Mouse (Mus musculus): ENCODE results near the gene Ripor2. TPM values are rescaled to one million over a fixed set of nuclear protein-coding genes. Genes with fewer than 3 reads are reported as not detected.

Ripor2 gene
- polyA plus RNA-seq, 1 experiment = 1.5 TPM

DNA sequence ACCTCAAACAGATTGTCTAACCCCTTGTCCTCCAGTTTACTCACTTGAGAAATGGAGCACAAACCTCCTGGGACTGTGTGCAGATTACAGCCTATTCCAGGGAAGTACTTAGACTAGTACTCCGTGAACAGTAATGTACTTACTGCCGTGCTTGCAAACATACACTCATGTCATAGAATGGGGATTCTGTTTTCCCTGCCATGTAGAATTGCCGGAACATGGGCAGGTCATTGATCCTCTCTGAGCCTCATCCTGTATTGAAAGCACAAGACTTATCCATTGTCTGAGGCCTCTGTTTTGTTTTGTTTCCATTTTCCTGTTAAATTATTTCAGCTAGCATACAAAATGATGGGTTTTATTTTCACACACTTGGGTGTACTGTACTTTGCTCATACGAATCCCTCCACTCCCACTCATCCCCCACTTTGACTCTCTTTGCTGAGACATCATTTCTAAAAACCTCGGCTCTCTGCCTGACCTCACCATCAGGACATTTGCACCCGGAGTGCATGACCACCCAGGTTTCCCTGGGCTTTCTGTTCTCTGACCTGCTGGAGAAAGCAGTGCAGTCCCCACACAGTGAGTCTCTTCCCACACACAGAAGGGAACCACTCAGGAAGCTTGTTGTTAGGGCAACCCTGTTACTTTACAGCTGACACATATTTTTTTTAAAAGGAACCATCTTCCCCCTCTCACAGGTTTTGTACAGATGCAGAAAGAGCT lies 35.2 kb downstream of the Ripor2 start:
- no peak for DNase-seq (ENCODE audit: low spot score)

DNA sequence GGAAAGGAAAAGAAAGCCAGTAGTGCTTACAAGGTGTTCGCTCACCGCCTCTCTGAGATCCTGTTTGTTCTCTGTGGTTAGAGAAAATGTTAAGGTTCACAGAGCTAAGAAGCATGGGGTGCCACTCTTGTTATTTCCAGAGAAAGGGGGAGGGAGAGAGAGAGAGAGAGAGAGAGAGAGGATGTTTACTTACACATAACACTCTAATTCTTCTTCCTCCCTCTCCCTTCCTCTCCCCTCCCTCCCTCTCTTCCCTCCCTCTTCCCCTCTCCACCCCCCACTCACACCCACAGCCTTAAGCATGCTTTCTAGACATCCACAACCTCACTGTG lies 35.8 kb downstream of the Ripor2 start:
- no peak for DNase-seq (ENCODE audit: low spot score)

GRCm38 (mm10) chr13:24619711-24620110 lies 37.7 kb downstream of the Ripor2 start:
- DNase-seq (ENCODE audit: low spot score) = no peak

DNA sequence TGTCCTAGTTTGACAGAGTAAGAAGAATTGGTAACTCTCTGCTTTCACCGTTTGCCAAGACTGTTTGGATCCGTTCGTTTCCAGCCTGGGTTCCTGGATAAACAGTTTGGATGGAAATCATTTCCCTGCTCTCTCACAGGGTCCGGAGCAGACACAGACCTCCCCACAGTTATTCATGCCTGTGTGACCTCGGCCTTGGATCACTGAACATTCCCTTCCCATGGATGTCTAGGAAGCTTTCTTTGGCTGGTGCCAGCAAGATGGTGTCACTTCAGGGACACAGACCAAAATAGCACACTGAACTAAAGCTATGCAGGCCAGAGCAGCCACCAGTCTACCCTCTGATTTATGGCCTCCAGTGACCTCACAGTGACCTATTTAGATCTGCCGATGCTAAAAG lies 38.5 kb downstream of the Ripor2 start:
- no peak for DNase-seq (ENCODE audit: low spot score)

DNA sequence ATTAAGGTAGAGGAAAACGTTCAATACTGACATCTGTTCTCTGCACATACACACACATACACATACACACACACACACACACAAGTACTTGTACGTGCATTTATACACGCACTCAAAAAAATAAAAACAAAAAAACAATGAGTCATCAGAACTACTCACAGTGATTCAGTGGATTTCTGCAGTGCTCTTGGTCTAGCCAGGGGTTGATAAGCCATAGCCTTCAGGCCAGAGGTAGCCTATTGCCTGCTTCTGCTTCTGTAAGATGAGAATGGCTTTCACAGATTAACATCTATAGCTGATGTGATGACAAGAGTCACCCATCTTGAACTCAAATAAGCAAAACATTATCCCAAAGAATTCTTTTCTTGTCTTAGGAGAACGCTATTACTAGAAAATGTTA lies 41.6 kb downstream of the Ripor2 start:
- DNase-seq (ENCODE audit: low spot score) = no peak

- DNase-seq (ENCODE audit: low spot score) = no peak
Observed at GRCm38 (mm10) chr13:24625071-24625470, 43.1 kb downstream of the Ripor2 start.

DNA sequence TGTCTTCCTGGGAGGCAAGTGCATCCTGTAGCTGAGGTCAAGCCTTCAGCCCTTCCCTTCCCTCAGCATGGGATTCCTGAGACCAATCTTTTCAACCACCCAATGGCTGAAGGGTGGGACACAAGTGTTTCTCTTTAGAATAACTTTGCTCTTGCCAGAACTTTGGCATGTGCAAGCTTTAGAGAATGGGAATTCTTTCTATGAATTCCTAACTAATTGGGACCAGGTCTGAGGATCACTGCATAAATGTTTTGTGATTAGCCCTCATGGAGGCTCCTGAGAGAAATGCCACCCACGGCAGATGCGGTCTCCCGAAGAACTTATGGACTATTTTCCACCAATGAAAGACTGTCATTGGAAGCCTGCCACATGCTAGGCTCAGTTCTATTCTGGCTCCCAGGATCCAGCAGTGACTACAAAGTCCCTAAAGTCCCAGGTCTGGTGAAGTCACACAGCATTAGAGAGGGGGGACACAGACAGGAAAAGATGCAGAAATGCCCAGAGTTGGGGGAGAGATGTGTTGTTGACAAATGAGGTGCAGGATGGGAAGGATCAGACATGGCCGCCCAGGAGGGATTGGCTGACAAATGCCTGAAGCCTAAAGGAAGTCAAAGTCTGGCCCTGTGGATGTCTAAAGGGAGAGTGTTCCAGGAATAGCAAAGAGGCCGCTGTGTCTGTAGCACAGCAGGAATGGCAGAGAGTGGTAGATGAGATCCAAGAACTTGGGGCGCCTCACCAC lies 44.9 kb downstream of the Ripor2 start:
- DNase-seq (ENCODE audit: low spot score) = no peak

GRCm38 (mm10) chr13:24628192-24628591 lies 46.2 kb downstream of the Ripor2 start:
- no peak for DNase-seq (ENCODE audit: low spot score)

- DNase-seq (ENCODE audit: low spot score) = no peak
Observed at GRCm38 (mm10) chr13:24629073-24629621, 47.2 kb downstream of the Ripor2 start.

- DNase-seq (ENCODE audit: low spot score) = no peak
Observed at GRCm38 (mm10) chr13:24630364-24630763, 48.4 kb downstream of the Ripor2 start.

- no peak for DNase-seq (ENCODE audit: low spot score)
Observed at GRCm38 (mm10) chr13:24632988-24633577, 51.1 kb downstream of the Ripor2 start.

DNA sequence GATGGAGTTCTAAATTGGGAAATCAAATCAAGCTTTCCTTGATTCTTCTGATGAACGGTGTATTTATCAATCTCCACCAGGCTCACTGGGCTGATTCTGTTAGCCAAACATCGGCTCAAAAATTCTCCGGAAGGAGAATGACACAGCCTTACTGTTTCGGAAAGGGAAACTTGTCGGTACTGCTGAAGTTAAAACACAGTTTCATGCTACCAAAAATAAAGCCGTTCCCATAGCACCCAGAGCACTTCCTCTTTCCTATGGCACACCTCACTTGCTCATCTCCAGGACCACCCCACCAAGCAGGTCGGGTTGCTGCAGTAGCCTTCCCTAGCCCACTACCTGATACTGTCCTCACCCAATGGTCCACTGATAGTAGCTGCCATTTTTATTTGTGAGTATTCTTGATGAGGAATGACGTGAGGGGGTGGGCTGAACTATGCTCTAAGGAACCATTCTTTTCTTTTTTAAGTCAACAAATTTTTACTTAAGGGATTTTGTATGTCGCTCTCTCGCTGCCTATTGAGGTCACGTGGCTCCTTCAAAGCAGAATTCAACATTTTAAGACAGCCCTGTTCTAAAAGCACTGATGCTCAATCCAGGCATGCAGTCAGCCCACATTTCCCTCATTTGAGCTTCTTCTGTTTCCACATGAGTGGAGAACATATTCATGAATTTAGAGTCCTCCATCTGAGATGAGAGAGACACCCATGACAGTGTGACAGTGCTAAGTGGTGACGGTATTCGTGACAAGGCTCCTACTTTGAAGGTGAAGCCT lies 52.5 kb downstream of the Ripor2 start:
- DNase-seq (ENCODE audit: low spot score) = no peak

GRCm38 (mm10) chr13:24638371-24639214 lies 56.6 kb downstream of the Ripor2 start:
- peak; percentile 26 for DNase-seq (ENCODE audit: low spot score)

DNA sequence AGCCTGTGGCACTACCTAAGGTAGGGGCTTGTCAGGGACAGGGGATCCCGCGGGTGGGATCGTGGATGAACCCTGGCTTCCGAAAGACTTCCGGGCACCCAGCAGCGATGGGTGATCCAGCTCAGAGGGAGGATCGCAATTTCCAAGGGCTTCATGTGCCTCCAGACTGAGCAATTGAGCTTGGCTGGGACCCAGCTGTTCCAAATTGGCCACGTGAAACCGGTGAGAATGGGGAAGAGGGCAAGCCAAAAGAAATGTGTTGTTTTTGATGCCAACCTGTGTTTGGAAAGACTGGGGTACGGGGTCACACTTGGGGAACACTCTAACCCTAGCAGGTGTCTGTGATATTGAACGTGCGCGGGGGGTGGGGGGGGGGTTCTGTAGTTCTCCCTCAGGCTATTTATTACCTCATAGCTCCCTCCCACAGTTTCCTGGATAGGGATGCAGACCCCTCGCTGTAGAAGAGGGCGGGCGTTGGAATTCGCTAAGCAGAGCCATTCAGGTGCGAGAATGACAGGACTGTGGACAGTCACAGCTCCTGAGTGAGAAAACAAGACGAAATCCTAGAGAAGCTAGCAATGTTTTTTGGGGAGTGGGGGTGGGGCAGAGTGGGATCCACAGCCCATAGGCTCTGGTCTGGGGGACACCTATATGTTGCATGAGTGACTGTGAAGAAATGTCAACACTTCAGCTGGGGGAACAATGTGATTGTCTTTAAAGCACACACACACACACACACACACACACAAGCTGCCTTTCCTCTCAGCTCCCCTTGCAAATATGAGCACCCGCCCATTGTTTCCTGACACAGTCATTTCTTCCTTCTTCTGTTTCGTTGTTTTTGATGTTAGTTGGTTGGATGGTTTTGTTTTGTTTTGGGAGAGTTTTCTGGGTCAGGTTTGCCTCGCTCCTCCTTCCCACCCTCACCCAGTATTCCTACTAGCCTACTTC lies 57.5 kb downstream of the Ripor2 start:
- DNase-seq (ENCODE audit: low spot score) = no peak

GRCm38 (mm10) chr13:24640166-24640560 lies 58.2 kb downstream of the Ripor2 start:
- DNase-seq (ENCODE audit: low spot score) = no peak

- no peak for DNase-seq (ENCODE audit: low spot score)
Observed at GRCm38 (mm10) chr13:24640836-24641385, 58.9 kb downstream of the Ripor2 start.

GRCm38 (mm10) chr13:24641491-24642430 lies 59.8 kb downstream of the Ripor2 start:
- no peak for DNase-seq (ENCODE audit: low spot score)

DNA sequence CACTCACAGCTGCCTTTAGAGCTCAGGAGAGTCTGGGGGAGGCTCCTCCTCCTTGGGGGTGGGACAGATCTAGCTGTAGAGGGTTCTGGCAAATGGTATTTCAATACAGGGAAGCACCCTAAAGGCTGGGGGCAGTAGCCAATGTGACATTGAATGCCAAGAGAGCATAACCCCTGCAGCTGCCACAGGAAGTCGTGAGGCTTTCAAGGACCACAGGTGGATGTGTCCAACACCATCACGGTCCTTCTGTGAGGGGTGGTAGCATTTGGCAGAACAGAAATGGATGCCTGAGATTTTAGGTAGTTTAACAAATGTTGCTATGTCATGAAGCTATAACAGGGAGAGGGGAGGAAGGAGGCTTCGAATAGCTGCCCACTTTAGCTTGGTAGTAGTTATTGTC lies 63.2 kb downstream of the Ripor2 start:
- DNase-seq (ENCODE audit: low spot score) = no peak
